Mouse (Mus musculus) neural tube, embryonic 13.5 days (tissue): ENCODE results near the gene Trip11. TPM values are rescaled to one million over a fixed set of nuclear protein-coding genes. Genes with fewer than 3 reads are reported as not detected.
"Not testable (repeated sequence)": the region's sequence is repeated elsewhere in the genome, so short reads cannot be mapped to it uniquely, and the experiment has no call there.

Source experiments
- ATAC-seq: fragments of 200-750 bp; cut with Nextera tagmentation; 2 replicates; pipeline ENCODE4 v1.8.0; 2017; ENCODE audit warnings: low read depth, mild to moderate bottlenecking, moderate TSS enrichment, moderate library complexity
- H3K27ac ChIP-seq: fragments of 300-500 bp; sonication (generic); replicated peaks from 2 replicates; pipeline ENCODE4 v1.5.1; 2015; ENCODE audit warnings: moderate library complexity, mild to moderate bottlenecking, inconsistent platforms
- H3K27me3 ChIP-seq: fragments of 300-500 bp; sonication (generic); 2 replicates; pipeline ENCODE4 v1.6.1; 2015; ENCODE audit warnings: mild to moderate bottlenecking, inconsistent platforms
- H3K36me3 ChIP-seq: fragments of 300-500 bp; sonication (generic); 2 replicates; pipeline ENCODE4 v1.6.1; 2015; ENCODE audit warnings: mild to moderate bottlenecking, inconsistent platforms
- H3K4me1 ChIP-seq: fragments of 300-500 bp; sonication (generic); replicated peaks from 2 replicates; pipeline ENCODE4 v1.6.1; 2015; ENCODE audit warnings: inconsistent platforms
- H3K4me2 ChIP-seq: fragments of 300-500 bp; sonication (generic); 2 replicates; pipeline ENCODE4 v1.6.1; 2015; ENCODE audit warnings: inconsistent platforms, mild to moderate bottlenecking, moderate library complexity
- H3K4me3 ChIP-seq: fragments of 300-500 bp; sonication (generic); 2 replicates; pipeline ENCODE4 v1.5.1; 2015; ENCODE audit warnings: mild to moderate bottlenecking, inconsistent platforms
- H3K9ac ChIP-seq: fragments of 300-500 bp; sonication (generic); 2 replicates; pipeline ENCODE4 v1.6.1; 2015; ENCODE audit warnings: moderate library complexity, mild to moderate bottlenecking, inconsistent platforms
- H3K9me3 ChIP-seq: fragments of 300-500 bp; sonication (generic); 2 replicates; pipeline ENCODE4 v1.6.1; 2016; ENCODE audit warnings: inconsistent platforms
- WGBS: fragments of 180-500 bp; shearing (Covaris S2); methylation state at CpG from one replicate; pipeline ENCODE4 v1.1.7; 2015; 5-methylcytosine and 5-hydroxymethylcytosine counted together
- polyA plus RNA-seq: library from polyadenylated mRNA; unstranded; fragments of >200 nt; fragmentation: Nextera tagmentation; extraction: Ambion mirVana; gene quantifications from 2 replicates; pipeline ENCODE4 v1.2.1, GENCODE M21; 2015

The Trip11 gene
- polyA plus RNA-seq = 19.5 and 22.8 TPM in 2 replicates

DNA sequence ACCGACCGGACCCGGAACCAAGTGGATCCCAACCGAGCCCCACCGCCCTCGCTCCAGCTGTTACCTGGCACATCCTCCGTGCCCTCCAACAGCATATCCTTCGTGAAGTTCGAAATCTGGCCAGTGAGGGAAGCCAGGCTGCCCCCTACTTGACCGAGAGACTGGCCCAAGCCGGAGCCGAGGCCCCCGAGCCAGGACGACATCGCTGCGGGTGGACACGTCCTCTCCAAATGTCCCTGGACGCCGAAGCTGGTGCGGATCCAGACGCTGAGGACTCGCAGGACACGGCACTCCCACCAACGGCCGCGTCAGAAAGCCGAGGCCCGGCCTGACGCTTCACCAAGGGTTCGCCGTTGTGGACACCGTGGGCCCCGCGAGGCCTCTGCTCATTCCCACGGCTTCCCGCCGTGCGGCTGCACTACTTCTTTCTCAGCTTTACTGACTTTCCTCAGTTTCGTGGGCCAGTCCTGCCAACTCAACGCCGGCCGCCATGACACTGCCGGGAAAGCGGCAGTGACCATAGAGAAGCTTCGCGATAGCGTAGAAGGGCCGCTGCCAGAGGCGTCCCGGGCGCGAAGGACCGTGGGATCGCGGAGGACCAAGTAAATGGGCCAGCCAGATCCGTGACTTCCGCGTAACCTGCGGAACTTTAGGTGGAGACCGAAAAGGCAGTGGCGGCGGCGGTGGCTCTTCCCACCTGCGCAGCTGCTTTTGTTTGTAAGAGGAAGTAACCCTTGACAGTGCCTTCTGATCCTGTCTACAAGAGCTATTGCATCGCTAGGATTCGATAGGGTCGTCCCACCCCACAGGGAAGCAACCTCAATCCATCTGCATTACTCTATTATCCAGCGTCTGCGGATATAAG lies at the start of gene Trip11:
Trip11 (minus strand) TSS at position 642 of the 865 bp plus-strand sequence.
- Histone ChIP-seq H3K9me3 (no peaks in the 10 kb centered on the region), H3K36me3 (peaks cover 15% of the 10 kb centered on the region), H3K4me1 (peaks cover 24% of the 10 kb centered on the region), H3K27ac (peak within 1 kb of the TSS; percentile 86), H3K4me3 (peak within 1 kb of the TSS; percentile 83), H3K9ac (peak within 1 kb of the TSS; percentile 92), H3K4me2 (peak within 1 kb of the TSS; percentile 63), H3K27me3 (no peaks in the 10 kb centered on the region)
- ATAC-seq = peak; percentile 95
- WGBS = under 1% methylated on average over 68 of the region's 69 CpGs

DNA sequence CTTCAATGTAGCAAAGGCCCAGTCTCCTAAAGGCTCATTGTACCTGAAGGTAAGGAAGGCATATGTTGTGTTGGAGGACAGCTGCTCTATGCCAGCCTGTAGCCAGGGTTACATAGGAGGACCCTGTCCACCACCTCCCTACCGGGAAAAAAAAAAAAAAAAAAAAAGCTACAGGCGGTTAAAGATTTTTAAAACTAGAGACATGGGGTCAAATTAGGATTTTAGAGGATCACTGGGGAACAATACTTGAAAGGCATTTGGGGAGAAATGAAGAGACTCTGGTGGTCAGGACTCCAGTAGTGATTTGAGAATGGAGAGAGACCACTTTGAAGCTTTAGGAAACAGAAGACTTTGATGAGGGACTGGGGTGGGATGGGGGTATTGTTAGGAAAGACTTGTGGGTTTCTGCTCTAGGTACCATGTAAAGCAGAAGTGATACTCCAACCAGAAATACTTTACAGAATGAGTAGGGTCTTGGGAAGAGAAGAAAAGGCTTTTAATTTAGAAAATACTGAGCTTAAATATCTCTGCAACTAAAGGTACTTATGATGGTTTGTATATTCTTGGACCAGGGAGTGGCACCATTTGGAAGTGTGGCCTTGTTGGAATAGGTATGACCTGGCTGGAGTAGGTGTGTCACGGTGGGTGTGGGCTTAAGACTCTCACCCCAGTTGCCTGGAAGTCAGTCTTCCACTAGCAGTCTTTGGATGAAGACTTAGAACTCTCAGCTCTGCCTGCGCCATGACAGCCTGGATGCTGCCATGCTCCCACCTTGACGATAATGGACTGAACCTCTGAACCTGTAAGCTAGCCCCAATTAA lies 46.1 kb upstream of the Trip11 start:
- not testable (repeated sequence) for H3K36me3 ChIP-seq, H3K27ac ChIP-seq

DNA sequence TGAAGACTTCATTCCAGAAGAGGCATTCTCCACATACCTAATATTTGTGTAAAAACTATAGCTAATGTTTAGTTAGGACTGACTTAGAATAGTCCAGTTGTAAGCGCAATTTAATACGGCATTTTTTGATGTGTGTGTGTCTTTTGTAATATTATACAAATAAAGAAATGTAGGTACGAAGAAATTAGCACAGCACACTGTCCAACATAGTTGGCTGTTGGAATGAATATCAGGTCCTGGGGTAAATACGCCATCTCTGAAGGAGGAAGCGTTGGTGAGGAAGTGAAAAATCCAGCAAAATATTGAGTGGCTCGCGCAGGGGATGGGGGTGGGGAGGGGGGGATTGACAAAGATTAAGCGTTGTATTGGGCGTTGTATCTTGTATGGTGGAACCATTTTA lies 45.5 kb upstream of the Trip11 start:
- peak overlapping the region; percentile 87; the same call in 1 of the 2 replicates for H3K4me3 ChIP-seq
- no peak overlapping the region for H3K27ac ChIP-seq
- ATAC-seq = no peak; the same call in 1 of the 2 replicates

More for the DNA sequence above, 46.1 kb upstream of the Trip11 start:
- not testable (repeated sequence) for H3K27me3 ChIP-seq, H3K9ac ChIP-seq, H3K9me3 ChIP-seq, ATAC-seq, H3K4me3 ChIP-seq
- Histone ChIP-seq H3K4me1 (peaks cover 14% of the 10 kb centered on the region), H3K4me2 (peak overlapping the region; percentile 40)
- 94% methylated on average over 5 of the region's 5 CpGs for WGBS

DNA sequence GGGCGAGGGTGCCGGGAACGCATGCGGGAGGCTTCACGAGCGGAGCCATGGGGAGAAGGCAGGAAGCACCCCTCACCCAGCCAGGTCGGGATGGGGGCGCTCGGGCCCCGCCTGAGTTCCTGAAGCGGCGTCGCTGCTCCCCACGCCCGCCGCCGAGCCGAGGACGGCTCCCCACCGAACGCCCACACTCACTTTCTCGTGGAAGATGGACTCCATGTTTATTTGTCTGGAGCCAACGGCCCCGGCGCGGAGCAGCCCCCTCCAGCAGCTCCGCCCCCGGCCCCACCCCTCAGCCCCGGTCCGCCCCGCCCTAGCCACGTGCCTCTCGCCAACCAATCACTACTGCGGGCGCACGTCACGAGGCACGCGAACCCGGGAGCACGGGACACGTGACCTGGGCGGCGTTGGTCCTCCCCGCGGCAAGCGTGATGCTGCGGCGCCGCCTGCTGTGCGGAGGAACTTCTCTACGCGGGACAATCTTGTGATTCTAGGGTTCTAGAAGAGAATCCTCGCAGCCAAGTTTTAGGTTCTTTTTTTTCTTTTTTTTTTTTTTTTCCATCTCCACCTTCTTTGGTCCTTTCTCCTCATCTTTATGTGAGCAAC lies 45.0 kb upstream of the Trip11 start, which contains the start of gene Atxn3:
Atxn3 (minus strand) TSS at position 305 of the 603 bp plus-strand sequence.
- WGBS = under 1% methylated on average over 54 of the region's 54 CpGs
- H3K4me2 ChIP-seq = peak within 1 kb of the TSS; percentile 78
- H3K9me3 ChIP-seq = no peaks in the 10 kb centered on the region
- ATAC-seq = peak; percentile 99
- H3K36me3 ChIP-seq = no peaks in the 10 kb centered on the region
- H3K4me3 ChIP-seq = peak within 1 kb of the TSS; percentile 87
- peaks cover 14% of the 10 kb centered on the region for H3K4me1 ChIP-seq
- H3K9ac ChIP-seq = peak within 1 kb of the TSS; percentile 86
- peak within 1 kb of the TSS; percentile 74 for H3K27ac ChIP-seq
- H3K27me3 ChIP-seq = no peaks in the 10 kb centered on the region

More for the DNA sequence above, 45.5 kb upstream of the Trip11 start:
- WGBS = 59% methylated on average over 9 of the region's 9 CpGs
- peaks cover 14% of the 10 kb centered on the region for H3K4me1 ChIP-seq
- no peaks in the 10 kb centered on the region for H3K27me3 ChIP-seq
- no peaks in the 10 kb centered on the region for H3K9me3 ChIP-seq
- peak overlapping the region; percentile 40 for H3K4me2 ChIP-seq
- H3K9ac ChIP-seq = no peak overlapping the region
- no peaks in the 10 kb centered on the region for H3K36me3 ChIP-seq

DNA sequence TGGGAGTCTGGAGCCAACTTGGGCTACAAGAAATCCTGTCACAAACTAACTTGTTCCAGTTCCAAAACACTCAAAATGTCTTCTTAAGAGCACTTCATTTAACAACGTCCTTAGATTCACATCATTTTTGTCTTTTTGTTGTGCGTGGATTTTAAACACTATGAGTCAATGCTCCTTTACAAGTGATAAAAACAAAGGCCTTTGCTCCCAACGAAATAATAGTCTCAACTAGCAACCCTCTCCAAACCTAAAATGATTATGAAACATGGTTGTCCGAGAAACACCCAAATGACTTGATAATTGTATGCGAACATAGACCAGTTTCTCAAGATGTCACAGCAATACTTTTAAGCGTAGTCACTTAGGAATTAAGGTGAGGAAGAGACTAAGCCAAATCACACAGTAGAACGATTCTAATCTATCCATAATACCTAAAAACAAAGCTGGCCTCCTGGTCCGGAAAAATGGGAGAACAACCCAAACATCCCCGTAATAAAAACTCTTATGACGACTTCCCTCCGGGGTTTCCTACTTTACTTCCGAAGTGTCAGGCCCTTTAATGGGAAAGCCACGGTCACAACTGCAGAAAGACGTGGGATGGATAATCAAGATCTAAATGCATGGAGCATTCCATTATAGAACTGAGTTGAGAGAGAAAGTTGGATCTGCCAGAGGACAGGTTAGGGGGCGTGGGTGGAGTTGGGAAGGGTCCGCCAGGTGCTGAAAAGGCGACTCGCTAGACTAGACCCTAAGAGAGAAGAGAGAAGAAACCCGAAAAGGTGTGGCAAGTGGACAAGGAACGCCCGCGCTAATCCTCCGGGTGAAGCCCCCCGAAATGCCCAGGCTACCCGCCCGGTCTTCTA lies 44.2 kb upstream of the Trip11 start:
- WGBS = 13% methylated on average over 26 of the region's 26 CpGs
- H3K27me3 ChIP-seq = no peaks in the 10 kb centered on the region
- ATAC-seq = no peak; the same call in 1 of the 2 replicates
- no peaks in the 10 kb centered on the region for H3K36me3 ChIP-seq
- H3K4me3 ChIP-seq = peak overlapping the region; percentile 87
- no peaks in the 10 kb centered on the region for H3K9me3 ChIP-seq
- H3K4me1 ChIP-seq = peaks cover 14% of the 10 kb centered on the region
- peak overlapping the region; percentile 86 for H3K9ac ChIP-seq
- H3K27ac ChIP-seq = peak overlapping the region; percentile 74
- peak overlapping the region; percentile 78 for H3K4me2 ChIP-seq

DNA sequence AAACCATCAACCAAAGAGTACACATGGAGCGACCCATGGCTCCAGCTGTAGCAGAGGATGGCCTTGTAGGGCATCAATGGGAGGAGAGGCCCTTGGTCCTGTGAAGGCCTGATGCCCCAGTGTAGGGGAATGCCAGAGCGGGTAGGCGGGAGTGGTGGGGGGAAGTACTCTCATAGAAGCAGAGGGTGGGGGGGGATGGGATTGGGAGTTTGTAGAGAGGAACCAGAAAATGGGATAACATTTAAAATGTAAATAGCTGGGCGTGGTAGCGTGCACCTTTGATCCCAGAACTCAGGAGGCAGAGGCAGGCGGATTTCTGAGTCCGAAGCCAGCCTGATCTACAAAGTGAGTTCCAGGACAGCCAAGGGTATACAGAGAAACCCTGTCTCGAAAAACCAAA lies 42.8 kb upstream of the Trip11 start:
- H3K4me1 ChIP-seq = peaks cover 14% of the 10 kb centered on the region
- H3K9me3 ChIP-seq, ATAC-seq, H3K36me3 ChIP-seq, H3K27me3 ChIP-seq, H3K4me3 ChIP-seq, H3K27ac ChIP-seq, H3K4me2 ChIP-seq, H3K9ac ChIP-seq: not testable (repeated sequence)
- 98% methylated on average over 8 of the region's 8 CpGs for WGBS

DNA sequence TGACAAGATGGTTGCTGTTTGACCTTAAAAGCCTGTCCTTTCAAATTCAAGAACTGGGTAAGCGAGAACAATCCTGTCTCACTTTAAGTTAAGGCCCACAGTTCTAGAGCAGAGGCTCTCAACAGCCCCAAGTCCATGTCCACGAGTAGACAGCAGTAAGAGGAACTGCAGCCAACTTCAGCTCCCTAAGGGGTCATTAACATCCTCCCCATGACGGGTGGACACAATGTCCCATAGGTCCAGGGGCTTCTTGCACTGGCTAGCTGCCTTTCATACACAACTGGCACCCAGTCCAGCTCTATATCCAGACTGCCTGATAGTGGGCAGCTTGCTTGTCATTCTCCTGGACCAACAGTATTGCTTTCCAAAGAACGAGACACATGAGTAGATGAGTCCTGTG lies 35.7 kb upstream of the Trip11 start:
- Histone ChIP-seq H3K27ac (no peak overlapping the region), H3K4me1 (0 out of 2 replicates have a peak, but pooled peaks cover 5% of the 10 kb centered on the region), H3K4me2 (no peak overlapping the region), H3K9ac (no peak overlapping the region), H3K36me3 (peaks cover 39% of the 10 kb centered on the region), H3K9me3 (no peaks in the 10 kb centered on the region), H3K4me3 (no peak overlapping the region), H3K27me3 (no peaks in the 10 kb centered on the region)
- ATAC-seq = no peak
- 75% methylated on average over 4 of the region's 4 CpGs for WGBS

DNA sequence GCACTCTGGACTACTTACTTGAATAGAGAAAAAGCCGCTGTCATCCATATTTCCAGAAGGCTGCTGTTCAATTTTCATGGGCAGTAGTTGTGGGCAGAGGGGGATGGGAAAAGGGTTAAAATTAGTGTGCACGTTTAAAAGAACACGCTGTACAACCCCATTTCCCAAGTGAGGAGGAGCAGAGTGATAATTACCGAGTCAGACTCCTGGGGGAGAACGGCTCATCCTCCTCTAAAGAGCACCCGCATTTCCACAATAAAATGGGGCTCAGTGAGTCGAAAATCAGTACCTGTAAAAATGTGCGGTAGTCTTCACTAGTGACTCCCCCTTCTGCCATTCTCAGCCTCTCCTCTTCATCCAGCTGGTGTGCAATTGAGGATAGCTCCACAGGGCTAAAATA lies 34.9 kb upstream of the Trip11 start:
- Histone ChIP-seq H3K4me1 (0 out of 2 replicates have a peak, but pooled peaks cover 5% of the 10 kb centered on the region), H3K36me3 (peaks cover 44% of the 10 kb centered on the region), H3K27me3 (no peaks in the 10 kb centered on the region), H3K9me3 (no peaks in the 10 kb centered on the region), H3K4me2 (no peak overlapping the region), H3K9ac (no peak overlapping the region), H3K27ac (no peak overlapping the region), H3K4me3 (no peak overlapping the region)
- ATAC-seq = no peak
- WGBS = 85% methylated on average over 8 of the region's 8 CpGs

DNA sequence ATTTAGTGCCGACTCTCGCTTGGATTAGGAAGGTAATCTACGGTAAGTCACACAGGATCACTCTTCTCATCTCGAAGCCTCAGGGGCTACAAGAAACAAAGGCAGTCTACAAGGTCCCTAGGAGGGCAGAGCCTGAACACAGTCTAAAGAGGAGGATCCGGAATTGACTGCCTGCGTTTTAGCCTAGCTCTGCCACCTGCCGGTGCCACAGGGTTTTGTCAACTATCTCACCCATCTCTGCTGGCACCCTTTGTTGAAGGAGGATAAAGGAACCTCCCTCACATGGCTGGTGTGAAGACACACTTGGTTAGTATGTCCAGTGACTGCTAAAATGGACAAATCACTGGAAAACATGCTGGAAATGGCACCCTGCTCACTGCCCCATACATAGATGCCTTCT lies 24.5 kb upstream of the Trip11 start:
- peaks cover 81% of the 10 kb centered on the region for H3K36me3 ChIP-seq
- no peak overlapping the region for H3K9ac ChIP-seq
- H3K27ac ChIP-seq = no peak overlapping the region
- no peaks in the 10 kb centered on the region for H3K4me1 ChIP-seq
- no peaks in the 10 kb centered on the region for H3K9me3 ChIP-seq
- 88% methylated on average over 7 of the region's 7 CpGs for WGBS
- H3K4me3 ChIP-seq = no peak overlapping the region
- no peak overlapping the region for H3K4me2 ChIP-seq
- no peak for ATAC-seq
- H3K27me3 ChIP-seq = no peaks in the 10 kb centered on the region

DNA sequence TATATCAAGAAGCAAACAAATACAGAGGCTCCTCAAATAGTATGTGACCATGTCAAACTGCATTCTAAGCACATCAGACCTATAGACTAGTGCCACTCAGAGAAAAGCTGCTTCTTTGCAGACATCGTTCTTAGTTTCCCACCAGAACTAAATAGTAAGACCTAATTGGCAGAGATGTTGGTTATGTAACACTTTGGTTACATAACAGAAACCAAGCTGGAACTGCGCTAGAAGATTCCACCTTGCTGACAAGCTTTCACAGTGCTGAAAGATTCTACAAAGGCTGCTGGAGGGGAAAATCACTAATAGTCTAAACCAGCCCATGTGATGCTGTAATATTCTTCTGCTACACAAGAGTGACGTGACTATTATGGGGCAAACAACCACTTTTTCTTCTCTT lies 22.2 kb upstream of the Trip11 start:
- ATAC-seq = no peak
- no peak overlapping the region for H3K27ac ChIP-seq
- H3K9ac ChIP-seq = no peak overlapping the region
- no peak overlapping the region for H3K4me2 ChIP-seq
- no peaks in the 10 kb centered on the region for H3K9me3 ChIP-seq
- peaks cover 82% of the 10 kb centered on the region for H3K36me3 ChIP-seq
- no peak overlapping the region for H3K4me3 ChIP-seq
- no peaks in the 10 kb centered on the region for H3K27me3 ChIP-seq
- WGBS = 93% methylated on average over 3 of the region's 3 CpGs
- no peaks in the 10 kb centered on the region for H3K4me1 ChIP-seq

DNA sequence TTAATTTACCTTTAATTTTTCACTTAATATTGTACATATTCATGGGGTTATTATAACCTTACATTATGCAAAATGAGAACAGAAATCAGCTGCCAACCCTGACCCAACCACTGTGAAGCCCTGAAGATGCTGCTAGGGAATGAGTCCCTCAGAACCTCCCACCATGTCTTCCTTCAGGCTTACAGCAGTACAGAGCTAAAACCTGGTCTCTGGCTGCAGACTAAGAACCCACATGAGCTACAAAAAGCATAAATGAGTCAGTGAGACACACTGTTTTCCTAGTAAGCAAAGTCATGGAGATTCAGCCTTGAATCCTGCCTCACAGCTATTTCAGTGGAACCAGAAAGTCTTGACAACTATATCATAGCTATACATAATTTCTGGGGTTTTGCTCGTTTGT lies 15.4 kb upstream of the Trip11 start:
- no peak for ATAC-seq
- Histone ChIP-seq H3K4me1 (no peaks in the 10 kb centered on the region), H3K4me2 (no peak overlapping the region), H3K9ac (no peak overlapping the region), H3K4me3 (no peak overlapping the region), H3K36me3 (peaks cover 92% of the 10 kb centered on the region), H3K27ac (no peak overlapping the region), H3K9me3 (no peaks in the 10 kb centered on the region), H3K27me3 (no peaks in the 10 kb centered on the region)
- 87% methylated on average over 1 of the region's 1 CpGs for WGBS
